Mouse (Mus musculus) kidney, adult 2 months (tissue): ENCODE measurements around the gene Mobp.

Experiments
- CTCF ChIP-seq: fragments of 200-500 bp; conservative IDR thresholded peaks from 2 replicates; pipeline ENCODE4 v1.5.1; 2011; ENCODE audit warnings: low read depth, mild to moderate bottlenecking, control low read depth, low read length, moderate library complexity, mixed read lengths; ENCODE audit not compliant: insufficient read depth, insufficient read length
- POLR2A ChIP-seq: fragments of 200-500 bp; IDR thresholded peaks from one replicate; pipeline ENCODE4 v1.6.1; 2011; ENCODE audit warnings: low read depth, low read length, control low read depth

DNA sequence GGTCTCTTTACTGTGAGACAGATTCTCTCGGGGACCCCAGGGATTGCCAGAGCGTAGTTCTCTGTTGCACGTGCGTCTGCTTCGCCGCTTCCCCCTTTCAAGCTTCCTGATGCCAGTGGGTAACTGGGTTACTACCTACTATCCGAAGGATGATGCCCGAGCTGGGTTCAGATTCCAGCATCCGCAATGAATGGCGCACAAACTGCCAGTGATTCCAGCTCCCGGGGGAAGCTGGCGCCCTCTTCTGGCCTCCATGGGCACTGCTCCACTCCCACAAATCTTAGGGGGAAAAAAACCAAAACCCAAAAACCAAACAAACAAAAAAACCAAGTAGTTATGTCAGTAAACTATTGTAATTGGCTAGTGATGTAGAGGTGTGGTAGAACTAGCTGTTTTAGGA lies 53.2 kb downstream of the Mobp start:
- peak; percentile 56 for TF ChIP-seq CTCF
- TF ChIP-seq POLR2A, result no peak
